Mouse (Mus musculus) heart, embryonic 15.5 days (tissue): ENCODE measurements around the gene Reg2. TPM values are rescaled to one million over a fixed set of nuclear protein-coding genes. Genes with fewer than 3 reads are reported as not detected.
"Not testable (repeated sequence)": the region's sequence is repeated elsewhere in the genome, so short reads cannot be mapped to it uniquely, and the experiment has no call there.

Source experiments
- ATAC-seq: fragments of 200-750 bp; cut with Nextera tagmentation; replicated peaks from 2 replicates; pipeline ENCODE4 v1.8.0; 2017; ENCODE audit warnings: low read depth, moderate TSS enrichment; ENCODE audit not compliant: insufficient number of reproducible peaks, insufficient read depth, low FRiP score
- H3K27ac ChIP-seq: fragments of 300-500 bp; sonication (generic); 2 replicates; pipeline ENCODE4 v1.5.1; 2015; ENCODE audit warnings: mild to moderate bottlenecking, inconsistent platforms
- H3K27me3 ChIP-seq: fragments of 300-500 bp; sonication (generic); 2 replicates; pipeline ENCODE4 v1.6.1; 2015; ENCODE audit warnings: inconsistent platforms
- H3K36me3 ChIP-seq: fragments of 300-500 bp; sonication (generic); 2 replicates; pipeline ENCODE4 v1.6.1; 2015; ENCODE audit warnings: mild to moderate bottlenecking, inconsistent platforms
- H3K4me1 ChIP-seq: fragments of 300-500 bp; sonication (generic); replicated peaks from 2 replicates; pipeline ENCODE4 v1.6.1; 2015; ENCODE audit warnings: inconsistent platforms
- H3K4me2 ChIP-seq: fragments of 300-500 bp; sonication (generic); 2 replicates; pipeline ENCODE4 v1.6.1; 2015; ENCODE audit warnings: inconsistent platforms, mild to moderate bottlenecking, moderate library complexity
- H3K4me3 ChIP-seq: fragments of 300-500 bp; sonication (generic); 2 replicates; pipeline ENCODE4 v1.5.1; 2015; ENCODE audit warnings: mild to moderate bottlenecking, inconsistent platforms
- H3K9ac ChIP-seq: fragments of 300-500 bp; sonication (generic); 2 replicates; pipeline ENCODE4 v1.6.1; 2015; ENCODE audit warnings: mild to moderate bottlenecking, inconsistent platforms
- H3K9me3 ChIP-seq: fragments of 300-500 bp; sonication (generic); replicated peaks from 2 replicates; pipeline ENCODE4 v1.6.1; 2016; ENCODE audit warnings: inconsistent platforms
- WGBS: fragments of 180-500 bp; shearing (Covaris S2); methylation state at CpG from one replicate; pipeline ENCODE4 v1.1.7; 2015; ENCODE audit warnings: mixed read lengths; 5-methylcytosine and 5-hydroxymethylcytosine counted together
- polyA plus RNA-seq: library from polyadenylated mRNA; unstranded; fragments of >200 nt; fragmentation: Nextera tagmentation; extraction: Ambion mirVana; gene quantifications from 2 replicates; pipeline ENCODE4 v1.2.1, GENCODE M21; 2015

The Reg2 gene
- polyA plus RNA-seq = not detected in 2 replicates

DNA sequence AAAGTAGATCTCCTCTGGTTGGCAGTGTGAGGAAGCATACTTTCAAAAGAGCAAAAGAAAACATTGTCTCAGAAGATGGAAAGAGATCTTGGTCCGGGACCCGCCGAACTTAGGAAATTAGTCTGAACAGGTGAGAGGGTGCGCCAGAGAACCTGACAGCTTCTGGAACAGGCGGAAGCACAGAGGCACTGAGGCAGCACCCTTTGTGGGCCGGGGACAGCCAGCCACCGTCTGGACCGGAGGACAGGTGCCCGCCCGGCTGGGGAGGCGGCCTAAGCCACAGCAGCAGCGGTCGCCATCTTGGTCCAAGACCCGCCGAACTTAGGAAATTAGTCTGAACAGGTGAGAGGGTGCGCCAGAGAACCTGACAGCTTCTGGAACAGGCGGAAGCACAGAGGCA lies at the start of gene Reg2:
Reg2 (plus strand) TSS at position 301 of the 400 bp plus-strand sequence.
- WGBS = 85% methylated on average over 4 of the region's 17 CpGs
- H3K36me3 ChIP-seq, H3K4me2 ChIP-seq: not testable (repeated sequence)

DNA sequence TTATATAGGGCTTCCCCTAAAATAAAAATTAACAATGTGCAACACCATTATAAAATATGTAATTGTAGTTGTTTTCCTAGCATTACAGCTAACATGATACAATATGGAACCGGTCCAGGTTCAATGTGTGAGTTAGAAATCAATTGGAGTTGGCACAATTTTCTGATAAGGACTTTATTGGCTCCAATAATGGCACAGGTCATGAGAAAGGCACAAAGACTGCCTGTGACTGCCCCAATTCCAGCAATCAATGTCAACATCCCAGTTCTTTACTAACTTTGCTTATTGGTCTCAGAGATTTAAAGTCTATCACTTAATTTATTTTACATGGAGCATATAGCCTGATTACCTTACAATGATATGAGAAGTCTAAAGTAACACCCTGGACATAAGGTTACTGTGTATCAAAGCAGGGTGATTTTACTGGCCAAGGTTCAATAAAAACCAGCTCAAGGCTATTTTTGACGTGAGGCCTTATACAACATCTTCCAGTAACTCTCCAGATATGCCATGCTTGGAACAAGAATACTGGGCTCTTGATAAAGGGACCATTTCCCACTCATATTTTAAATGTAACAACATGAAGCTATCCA lies 33.4 kb upstream of the Reg2 start:
- H3K36me3 ChIP-seq = no peaks in the 10 kb centered on the region
- no peak for ATAC-seq
- H3K9me3 ChIP-seq = no peaks in the 10 kb centered on the region
- no peak overlapping the region for H3K27ac ChIP-seq
- no peaks in the 10 kb centered on the region for H3K4me1 ChIP-seq
- WGBS = 43% methylated on average over 2 of the region's 2 CpGs
- H3K9ac ChIP-seq = no peak overlapping the region
- H3K27me3 ChIP-seq = no peaks in the 10 kb centered on the region
- no peak overlapping the region for H3K4me2 ChIP-seq
- H3K4me3 ChIP-seq = no peak overlapping the region

More for the DNA sequence above, at the start of gene Reg2:
- not testable (repeated sequence) for H3K4me1 ChIP-seq, H3K27ac ChIP-seq, H3K9ac ChIP-seq, H3K4me3 ChIP-seq, H3K9me3 ChIP-seq, ATAC-seq, H3K27me3 ChIP-seq

DNA sequence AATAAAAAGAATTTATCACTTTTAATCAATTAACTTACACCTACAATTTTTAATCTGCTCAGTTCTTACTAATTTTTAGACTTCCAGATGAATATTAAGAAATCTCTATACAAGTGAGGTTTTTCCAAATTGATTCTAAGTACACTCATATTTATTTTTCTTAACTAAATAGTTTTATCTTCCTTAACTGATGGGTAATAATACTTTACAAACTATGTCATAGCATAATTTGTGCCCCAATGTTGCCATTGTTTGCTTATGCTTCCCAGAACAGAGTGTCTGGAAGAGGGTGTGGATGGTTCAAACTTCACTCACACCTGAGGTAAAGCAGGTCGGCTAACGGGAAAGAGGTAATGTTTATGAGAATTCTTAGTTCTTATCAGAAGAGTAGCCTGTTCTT lies 25.1 kb upstream of the Reg2 start, which contains the start of gene Reg3b:
Reg3b (plus strand) TSS at position 301 of the 400 bp plus-strand sequence.
- no peak within 1 kb of the TSS for H3K4me3 ChIP-seq
- WGBS = 76% methylated on average over 2 of the region's 2 CpGs
- no peaks in the 10 kb centered on the region for H3K27me3 ChIP-seq
- H3K4me2 ChIP-seq = no peak within 1 kb of the TSS
- H3K9ac ChIP-seq = no peak within 1 kb of the TSS
- H3K9me3 ChIP-seq = no peaks in the 10 kb centered on the region
- ATAC-seq = no peak
- no peaks in the 10 kb centered on the region for H3K36me3 ChIP-seq
- no peak within 1 kb of the TSS for H3K27ac ChIP-seq
- H3K4me1 ChIP-seq = no peaks in the 10 kb centered on the region

DNA sequence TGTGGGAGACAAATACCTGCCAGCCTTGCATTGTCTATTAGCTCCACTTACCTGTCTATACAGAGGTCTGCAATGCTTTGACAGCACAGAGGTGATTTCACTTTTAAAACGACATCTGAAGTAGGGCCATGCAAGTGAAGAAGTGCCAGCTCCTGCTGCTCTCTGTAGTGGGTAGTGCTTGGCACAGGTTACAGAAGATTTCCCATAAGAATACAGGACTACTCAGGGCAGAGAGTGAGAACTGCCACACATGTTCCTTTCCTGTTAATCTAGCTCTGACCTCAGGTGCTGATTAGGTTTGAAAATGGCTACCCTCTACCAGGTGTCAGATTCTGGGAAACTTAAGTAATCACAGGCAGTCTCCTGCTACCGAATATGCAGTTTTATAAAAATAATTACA lies 16.7 kb upstream of the Reg2 start, which contains the start of gene Reg3d:
Reg3d (minus strand) TSS at position 101 of the 400 bp plus-strand sequence.
- no peak for ATAC-seq
- no peak within 1 kb of the TSS for H3K4me2 ChIP-seq
- no peaks in the 10 kb centered on the region for H3K36me3 ChIP-seq
- no peaks in the 10 kb centered on the region for H3K9me3 ChIP-seq
- H3K27ac ChIP-seq = no peak within 1 kb of the TSS
- H3K4me1 ChIP-seq = no peaks in the 10 kb centered on the region
- 57% methylated on average over 2 of the region's 2 CpGs for WGBS
- no peaks in the 10 kb centered on the region for H3K27me3 ChIP-seq
- no peak within 1 kb of the TSS for H3K9ac ChIP-seq
- no peak within 1 kb of the TSS for H3K4me3 ChIP-seq

DNA sequence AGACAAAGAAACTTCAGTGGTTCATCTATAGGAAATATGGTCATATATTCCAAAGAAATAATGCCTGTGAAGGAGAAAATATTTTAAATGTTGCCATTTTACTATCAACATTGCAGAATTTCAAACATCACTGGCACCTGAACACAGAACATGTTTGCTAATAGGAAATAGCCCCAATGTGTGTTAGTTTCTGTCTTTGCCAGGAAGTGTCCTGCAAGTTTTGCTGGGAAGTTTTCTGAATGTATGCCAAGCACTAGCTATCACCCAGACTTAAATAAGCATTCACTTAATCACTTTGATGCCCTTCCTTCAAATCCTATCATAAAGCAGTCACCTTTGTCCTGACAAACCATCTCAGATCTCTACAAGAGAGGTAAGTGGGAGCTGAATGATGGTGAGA lies 15.0 kb upstream of the Reg2 start, which contains the start of gene Reg3a:
Reg3a (plus strand) TSS at position 301 of the 400 bp plus-strand sequence.
- Histone ChIP-seq H3K4me3 (no peak within 1 kb of the TSS), H3K27ac (no peak within 1 kb of the TSS), H3K9me3 (no peaks in the 10 kb centered on the region), H3K27me3 (no peaks in the 10 kb centered on the region), H3K36me3 (no peaks in the 10 kb centered on the region), H3K9ac (no peak within 1 kb of the TSS), H3K4me1 (no peaks in the 10 kb centered on the region), H3K4me2 (no peak within 1 kb of the TSS)
- ATAC-seq = no peak

DNA sequence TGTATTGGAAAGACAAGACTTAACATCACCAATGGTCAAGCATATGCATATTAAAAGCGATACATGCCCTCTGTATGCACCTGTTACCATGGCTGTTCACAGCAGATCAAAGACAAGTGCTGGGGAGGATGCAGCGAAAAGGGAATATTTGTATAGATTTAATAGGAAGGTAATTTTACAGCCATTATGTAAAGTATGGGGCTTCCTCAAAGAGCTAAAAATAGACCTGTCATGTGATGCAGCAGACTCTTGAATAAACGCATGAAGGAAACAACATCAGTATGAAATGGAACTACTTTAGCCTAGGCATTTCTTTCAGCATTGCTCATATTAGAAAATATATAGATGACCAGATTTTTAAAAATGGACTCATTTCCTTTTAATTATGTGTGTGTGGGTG lies 9.8 kb upstream of the Reg2 start:
- Histone ChIP-seq H3K4me3 (no peak overlapping the region), H3K4me2 (no peak overlapping the region), H3K9ac (no peak overlapping the region), H3K4me1 (no peaks in the 10 kb centered on the region), H3K27me3 (no peaks in the 10 kb centered on the region), H3K9me3 (no peaks in the 10 kb centered on the region), H3K27ac (no peak overlapping the region), H3K36me3 (no peaks in the 10 kb centered on the region)
- ATAC-seq = no peak
- WGBS = 74% methylated on average over 3 of the region's 3 CpGs

DNA sequence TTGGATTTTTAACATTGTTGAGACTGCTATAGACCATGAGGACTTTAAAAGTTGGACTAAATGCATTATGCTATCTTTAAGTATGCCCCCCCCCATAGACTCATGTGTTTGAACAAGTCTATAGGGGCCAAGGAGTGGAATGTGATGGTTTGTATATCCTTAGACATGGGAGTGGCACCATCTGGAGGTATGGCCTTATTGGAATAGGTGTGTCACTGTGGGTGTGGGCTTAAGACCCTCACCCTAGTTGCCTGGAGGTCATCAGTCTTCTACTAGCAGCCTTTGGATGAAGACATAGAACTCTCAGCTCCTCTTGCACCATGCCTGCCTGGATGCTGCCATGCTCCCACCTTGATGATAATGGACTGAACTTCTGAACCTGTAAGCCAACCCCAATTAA lies 27.0 kb downstream of the Reg2 start, which contains the start of gene Reg1:
Reg1 (plus strand) TSS at position 301 of the 400 bp plus-strand sequence.
- H3K27ac ChIP-seq, H3K9ac ChIP-seq, H3K27me3 ChIP-seq, H3K4me1 ChIP-seq, ATAC-seq, H3K36me3 ChIP-seq, H3K4me3 ChIP-seq, H3K9me3 ChIP-seq, H3K4me2 ChIP-seq: not testable (repeated sequence)

DNA sequence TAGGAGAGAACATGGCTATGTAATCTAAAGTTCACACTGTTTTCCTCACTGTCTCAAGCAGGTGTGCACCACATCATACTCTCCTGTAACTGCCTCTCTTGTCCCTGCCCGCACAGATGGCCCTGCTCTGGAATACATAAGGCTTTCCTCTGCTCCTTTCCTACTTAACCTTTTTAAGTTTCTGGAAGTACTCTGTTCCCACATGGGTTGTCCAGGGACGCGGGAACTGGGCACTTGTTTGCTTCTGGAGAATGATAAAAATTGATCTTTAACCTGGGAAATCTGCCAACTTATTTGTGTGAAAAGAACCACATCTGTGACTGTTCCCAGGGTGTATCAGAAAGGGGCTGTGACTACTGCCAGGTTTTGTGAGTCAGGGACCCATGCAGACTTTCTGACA lies 30.1 kb downstream of the Reg2 start:
- H3K27me3 ChIP-seq = no peaks in the 10 kb centered on the region
- H3K4me3 ChIP-seq = no peak overlapping the region
- ATAC-seq = no peak
- 0 out of 2 replicates have a peak, but pooled peaks cover 3% of the 10 kb centered on the region for H3K9me3 ChIP-seq
- H3K4me1 ChIP-seq = no peaks in the 10 kb centered on the region
- no peak overlapping the region for H3K27ac ChIP-seq
- no peak overlapping the region for H3K9ac ChIP-seq
- H3K36me3 ChIP-seq = no peaks in the 10 kb centered on the region
- H3K4me2 ChIP-seq = no peak overlapping the region
- WGBS = 70% methylated on average over 3 of the region's 3 CpGs

DNA sequence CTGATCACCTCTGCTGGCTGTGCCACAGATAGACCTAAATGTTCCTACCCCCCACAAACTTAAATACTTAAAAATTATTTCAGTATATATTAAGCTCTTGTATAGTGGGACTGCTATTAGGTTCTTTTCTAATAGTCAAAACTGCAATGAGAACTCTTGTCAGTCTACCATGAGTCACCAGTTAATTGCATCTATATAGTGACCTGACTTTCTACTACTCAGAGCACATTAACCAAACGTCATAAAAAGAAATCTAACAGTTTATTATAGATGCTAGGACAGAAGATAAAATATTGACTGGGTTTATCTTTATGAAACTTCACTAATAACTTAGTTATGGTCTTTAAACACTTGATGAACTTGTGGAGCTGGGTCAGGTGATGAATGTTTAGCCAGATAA lies 51.8 kb downstream of the Reg2 start:
- no peak overlapping the region for H3K9ac ChIP-seq
- H3K36me3 ChIP-seq = no peaks in the 10 kb centered on the region
- H3K27me3 ChIP-seq = no peaks in the 10 kb centered on the region
- H3K4me3 ChIP-seq = no peak overlapping the region
- H3K9me3 ChIP-seq = no peaks in the 10 kb centered on the region
- no peak overlapping the region for H3K4me2 ChIP-seq
- H3K27ac ChIP-seq = no peak overlapping the region
- 45% methylated on average over 1 of the region's 1 CpGs for WGBS
- no peak for ATAC-seq
- no peaks in the 10 kb centered on the region for H3K4me1 ChIP-seq

DNA sequence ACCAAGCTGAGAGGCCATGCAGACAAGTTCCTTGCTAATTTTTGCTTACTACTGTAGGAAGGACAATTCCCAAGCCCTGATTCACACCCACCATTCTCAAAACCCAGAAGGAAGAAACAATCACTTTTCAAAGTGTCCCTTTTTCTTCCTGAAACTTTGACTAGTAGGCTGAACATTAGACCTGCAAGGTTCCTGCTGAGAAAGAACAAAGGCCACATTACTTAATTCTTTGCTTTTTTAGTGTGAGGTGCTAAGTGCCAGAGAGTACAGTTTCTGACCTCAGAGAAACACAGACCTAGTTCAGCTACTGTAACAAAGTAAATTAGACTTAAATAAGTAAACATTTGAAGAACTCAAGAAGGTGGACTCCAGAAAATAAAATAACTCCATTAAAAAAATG lies 53.0 kb downstream of the Reg2 start:
- H3K27me3 ChIP-seq = no peaks in the 10 kb centered on the region
- H3K27ac ChIP-seq = no peak overlapping the region
- no peak for ATAC-seq
- no peaks in the 10 kb centered on the region for H3K36me3 ChIP-seq
- H3K4me2 ChIP-seq = no peak overlapping the region
- no peak overlapping the region for H3K4me3 ChIP-seq
- H3K4me1 ChIP-seq = no peaks in the 10 kb centered on the region
- H3K9ac ChIP-seq = no peak overlapping the region
- H3K9me3 ChIP-seq = no peaks in the 10 kb centered on the region

DNA sequence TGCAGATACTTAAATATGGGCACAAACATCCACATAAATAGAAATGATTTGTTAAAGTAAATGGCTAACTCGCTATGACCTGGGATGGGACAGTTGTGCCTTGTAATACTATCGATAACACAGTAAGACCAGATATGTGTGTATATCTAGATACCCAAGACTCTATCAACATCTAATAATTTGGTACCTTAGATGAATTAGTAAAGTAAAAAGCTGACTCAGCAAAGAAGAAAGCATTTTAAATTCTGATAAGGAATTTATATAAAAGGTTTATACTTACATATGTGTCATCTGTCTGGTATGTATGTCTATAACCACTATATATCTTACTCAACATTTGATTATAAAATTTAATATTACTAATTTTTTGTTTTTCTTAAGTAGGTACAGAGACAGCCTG lies 57.4 kb downstream of the Reg2 start:
- Histone ChIP-seq H3K4me1 (no peaks in the 10 kb centered on the region), H3K9me3 (no peaks in the 10 kb centered on the region), H3K4me2 (no peak overlapping the region), H3K9ac (no peak overlapping the region), H3K27me3 (no peaks in the 10 kb centered on the region), H3K4me3 (no peak overlapping the region), H3K36me3 (no peaks in the 10 kb centered on the region), H3K27ac (no peak overlapping the region)
- WGBS = 86% methylated on average over 2 of the region's 2 CpGs
- ATAC-seq = no peak
